Mouse (Mus musculus): ENCODE results near the gene S100a1. TPM values are rescaled to one million over a fixed set of nuclear protein-coding genes. Genes with fewer than 3 reads are reported as not detected.

Gene S100a1
- polyA plus RNA-seq, 1 experiment from 2014 or later: 309 TPM

- peak overlapping the region; percentile 99 for H3K9ac ChIP-seq (replicated peaks; ENCODE audit: low read depth)
- no peaks in the 10 kb centered on the region for H3K9me3 ChIP-seq (ENCODE audit: low read length)
- peak overlapping the region; percentile 94 for H3K4me3 ChIP-seq (ENCODE audit: low read depth, low read length)
- no peak for ATAC-seq
- peaks cover 17% of the 10 kb centered on the region for H3K36me3 ChIP-seq (ENCODE audit: insufficient read depth, low read length)
- no peak for DNase-seq (ENCODE audit: low spot score)
- H3K4me1 ChIP-seq (ENCODE audit: insufficient read depth, low read depth, low read length): peaks cover 16% of the 10 kb centered on the region; the same call in 1 of the 2 replicates
- H3K4me2 ChIP-seq (replicated peaks; ENCODE audit: low read depth, low read length): peak overlapping the region; percentile 56
- H3K27me3 ChIP-seq (replicated peaks; ENCODE audit: insufficient read depth, low read length): no peaks in the 10 kb centered on the region
- 3% methylated on average over 20 of the region's 20 CpGs for WGBS
- H3K27ac ChIP-seq (ENCODE audit: low read length): peak overlapping the region; percentile 96
- TF ChIP-seq CTCF (IDR thresholded peaks at IDR 0.05) (peak; percentile 9; the same call in 1 of the 2 replicates), EP300 (IDR thresholded peaks at IDR 0.05) (no peak)
These were observed 5.8 kb downstream of the S100a1 start for GRCm38 (mm10) chr3:90508287-90508949.

- WGBS: 49% methylated on average over 3 of the region's 3 CpGs
These were observed 7.8 kb downstream of the S100a1 start for GRCm38 (mm10) chr3:90506362-90506761.

GRCm38 (mm10) chr3:90505216-90505615, 9.0 kb downstream of the S100a1 start:
- Histone ChIP-seq H3K36me3 (ENCODE audit: insufficient read depth, low read length) (peaks cover 34% of the 10 kb centered on the region), H3K4me2 (replicated peaks; ENCODE audit: low read depth, low read length) (no peak overlapping the region), H3K9ac (replicated peaks; ENCODE audit: low read depth) (no peak overlapping the region), H3K27me3 (replicated peaks; ENCODE audit: insufficient read depth, low read length) (no peaks in the 10 kb centered on the region), H3K9me3 (ENCODE audit: low read length) (no peaks in the 10 kb centered on the region), H3K4me1 (ENCODE audit: insufficient read depth, low read depth, low read length) (peaks cover 16% of the 10 kb centered on the region; the same call in 1 of the 2 replicates), H3K4me3 (ENCODE audit: low read depth, low read length) (no peak overlapping the region), H3K27ac (ENCODE audit: low read length) (no peak overlapping the region)
- no peak for TF ChIP-seq CTCF (IDR thresholded peaks at IDR 0.05)
- no peak for TF ChIP-seq EP300 (IDR thresholded peaks at IDR 0.05)
- WGBS: 75% methylated on average over 5 of the region's 5 CpGs
- DNase-seq (ENCODE audit: low spot score) (peak; percentile 81), ATAC-seq (peak; percentile 43)

More at GRCm38 (mm10) chr3:90506362-90506761, 7.8 kb downstream of the S100a1 start:
- Histone ChIP-seq H3K4me3 (ENCODE audit: low read depth, low read length) (no peak overlapping the region), H3K9ac (replicated peaks; ENCODE audit: low read depth) (no peak overlapping the region), H3K27ac (ENCODE audit: low read length) (no peak overlapping the region), H3K36me3 (ENCODE audit: insufficient read depth, low read length) (peaks cover 32% of the 10 kb centered on the region), H3K4me1 (ENCODE audit: insufficient read depth, low read depth, low read length) (peaks cover 16% of the 10 kb centered on the region; the same call in 1 of the 2 replicates), H3K27me3 (replicated peaks; ENCODE audit: insufficient read depth, low read length) (no peaks in the 10 kb centered on the region), H3K9me3 (ENCODE audit: low read length) (no peaks in the 10 kb centered on the region), H3K4me2 (replicated peaks; ENCODE audit: low read depth, low read length) (no peak overlapping the region)
- DNase-seq (ENCODE audit: low spot score) (peak; percentile 69), ATAC-seq (no peak)
- TF ChIP-seq CTCF (IDR thresholded peaks at IDR 0.05): no peak
- TF ChIP-seq EP300 (IDR thresholded peaks at IDR 0.05): peak; percentile 39; the same call in 1 of the 2 replicates

GRCm38 (mm10) chr3:90503444-90503843, 10.7 kb downstream of the S100a1 start:
- ATAC-seq: no peak
- Histone ChIP-seq H3K36me3 (ENCODE audit: insufficient read depth, low read length) (peaks cover 36% of the 10 kb centered on the region), H3K27ac (ENCODE audit: low read length) (no peak overlapping the region), H3K9ac (replicated peaks; ENCODE audit: low read depth) (no peak overlapping the region), H3K9me3 (ENCODE audit: low read length) (no peaks in the 10 kb centered on the region), H3K4me2 (replicated peaks; ENCODE audit: low read depth, low read length) (no peak overlapping the region), H3K4me3 (ENCODE audit: low read depth, low read length) (no peak overlapping the region), H3K4me1 (ENCODE audit: insufficient read depth, low read depth, low read length) (peaks cover 16% of the 10 kb centered on the region; the same call in 1 of the 2 replicates), H3K27me3 (replicated peaks; ENCODE audit: insufficient read depth, low read length) (no peaks in the 10 kb centered on the region)
- TF ChIP-seq CTCF (IDR thresholded peaks at IDR 0.05): no peak
- TF ChIP-seq EP300 (IDR thresholded peaks at IDR 0.05): 0 out of 2 replicates have a peak, but pooled peaks have one; percentile 20
- WGBS: 56% methylated on average over 4 of the region's 4 CpGs
- DNase-seq (ENCODE audit: low spot score): peak; percentile 51

- Histone ChIP-seq H3K9me3 (ENCODE audit: low read length) (no peaks in the 10 kb centered on the region), H3K4me3 (ENCODE audit: low read depth, low read length) (no peak overlapping the region), H3K27ac (ENCODE audit: low read length) (no peak overlapping the region), H3K27me3 (replicated peaks; ENCODE audit: insufficient read depth, low read length) (no peaks in the 10 kb centered on the region), H3K9ac (replicated peaks; ENCODE audit: low read depth) (no peak overlapping the region), H3K4me1 (ENCODE audit: insufficient read depth, low read depth, low read length) (no peaks in the 10 kb centered on the region), H3K36me3 (ENCODE audit: insufficient read depth, low read length) (peaks cover 28% of the 10 kb centered on the region), H3K4me2 (replicated peaks; ENCODE audit: low read depth, low read length) (no peak overlapping the region)
- TF ChIP-seq EP300 (IDR thresholded peaks at IDR 0.05) (no peak), CTCF (IDR thresholded peaks at IDR 0.05) (no peak)
- DNase-seq (ENCODE audit: low spot score) (no peak), ATAC-seq (no peak)
These were observed 16.6 kb downstream of the S100a1 start for GRCm38 (mm10) chr3:90497597-90497996.

GRCm38 (mm10) chr3:90495850-90496525, 18.2 kb downstream of the S100a1 start:
- H3K4me3 ChIP-seq (ENCODE audit: low read depth, low read length): no peak overlapping the region
- H3K27ac ChIP-seq (ENCODE audit: low read length): no peak overlapping the region
- H3K36me3 ChIP-seq (ENCODE audit: insufficient read depth, low read length): peaks cover 19% of the 10 kb centered on the region
- WGBS: 66% methylated on average over 7 of the region's 7 CpGs
- H3K9ac ChIP-seq (replicated peaks; ENCODE audit: low read depth): no peak overlapping the region
- H3K9me3 ChIP-seq (ENCODE audit: low read length): no peaks in the 10 kb centered on the region
- TF ChIP-seq EP300 (IDR thresholded peaks at IDR 0.05) (no peak), CTCF (IDR thresholded peaks at IDR 0.05) (no peak)
- no peaks in the 10 kb centered on the region for H3K27me3 ChIP-seq (replicated peaks; ENCODE audit: insufficient read depth, low read length)
- ATAC-seq (0 out of 2 replicates have a peak, but pooled peaks have one; percentile 10), DNase-seq (ENCODE audit: low spot score) (peak; percentile 32)
- H3K4me1 ChIP-seq (ENCODE audit: insufficient read depth, low read depth, low read length): no peaks in the 10 kb centered on the region
- no peak overlapping the region for H3K4me2 ChIP-seq (replicated peaks; ENCODE audit: low read depth, low read length)
